Mouse (Mus musculus) G1E (cell line): Measurements from ENCODE around the gene Zg16.

ENCODE experiments used
- CTCF ChIP-seq: IDR thresholded peaks from 2 replicates; pipeline ENCODE4 v1.5.1; 2012; ENCODE audit warnings: low read depth, low read length, inconsistent platforms, mixed read lengths
- GATA1 ChIP-seq: IDR thresholded peaks from 2 replicates; pipeline ENCODE4 v1.6.1; 2012; ENCODE audit warnings: borderline replicate concordance, low read length, inconsistent platforms, mixed read lengths
- POLR2AphosphoS5 ChIP-seq: IDR thresholded peaks from 2 replicates; pipeline ENCODE4 v1.6.1; 2012; ENCODE audit warnings: low read depth, low read length, inconsistent platforms; ENCODE audit not compliant: insufficient replicate concordance
- TAL1 ChIP-seq: conservative IDR thresholded peaks from 2 replicates; pipeline ENCODE4 v1.6.1; 2012; ENCODE audit warnings: low read depth, low read length, inconsistent platforms, mixed read lengths

GRCm38 (mm10) chr7:127133125-127133524 lies 46.0 kb upstream of the Zg16 start:
- no peak for TF ChIP-seq CTCF
- TF ChIP-seq GATA1, result no peak
- TF ChIP-seq POLR2AphosphoS5, result no peak
- TF ChIP-seq TAL1, result no peak
